ENCODE assay signal across 15 mouse cellular contexts in genomic region chr17:87173966-87174365, GRCm38 (mm10).
DNase-seq lines count a peak whose midpoint lies in the region; ATAC-seq lines count a peak whose summit lies in the region.
"Had no signal": no experiment of that assay in that cellular context is flagged by ENCODE, and none has a peak within 500 bp of the region (broad histone marks: within the 10 kb centered on the region; RNA-seq: fewer than 3 reads in every experiment).

No protein-coding gene starts in this region.

- H3K9ac ChIP-seq in kidney, embryonic 14.5 days (ENCODE audit: low read depth, low read length): no peak overlapping the region
- no peak overlapping the region for H3K9ac ChIP-seq in midbrain, embryonic 15.5 days
- H3K9ac ChIP-seq: liver, embryonic 15.5 days had no signal

- H3K27me3 ChIP-seq in kidney, embryonic 14.5 days (ENCODE audit: control insufficient read depth, insufficient read depth, low read length): no peaks in the 10 kb centered on the region
- H3K27me3 ChIP-seq in midbrain, embryonic 15.5 days (replicated peaks): no peaks in the 10 kb centered on the region
- H3K27me3 ChIP-seq: liver, embryonic 15.5 days had no signal

- 67% methylated on average over 2 of the region's 2 CpGs for WGBS in kidney, embryonic 14.5 days
- 69% methylated on average over 2 of the region's 2 CpGs for WGBS in midbrain, embryonic 15.5 days

- no peak overlapping the region for H3K4me3 ChIP-seq in kidney, embryonic 14.5 days (ENCODE audit: low read length)
- no peak overlapping the region for H3K4me3 ChIP-seq in midbrain, embryonic 15.5 days
- H3K4me3 ChIP-seq: liver, embryonic 15.5 days had no signal

- peaks cover 8% of the 10 kb centered on the region for H3K9me3 ChIP-seq in kidney, embryonic 14.5 days (ENCODE audit: control insufficient read depth, low read length)
- 0 out of 2 replicates have a peak, but pooled peaks cover 4% of the 10 kb centered on the region for H3K9me3 ChIP-seq in midbrain, embryonic 15.5 days
- H3K9me3 ChIP-seq: liver, embryonic 15.5 days had no signal

- no peaks in the 10 kb centered on the region for H3K36me3 ChIP-seq in kidney, embryonic 14.5 days (ENCODE audit: control insufficient read depth, insufficient read depth, low read length)
- no peaks in the 10 kb centered on the region for H3K36me3 ChIP-seq in midbrain, embryonic 15.5 days (replicated peaks)
- H3K36me3 ChIP-seq: liver, embryonic 15.5 days had no signal

- H3K27ac ChIP-seq in kidney, embryonic 14.5 days (ENCODE audit: low read depth, low read length): peak overlapping the region; percentile 51; the same call in 1 of the 2 replicates
- H3K27ac ChIP-seq in midbrain, embryonic 15.5 days: no peak overlapping the region
- H3K27ac ChIP-seq: liver, embryonic 15.5 days had no signal

- H3K4me2 ChIP-seq in kidney, embryonic 14.5 days (replicated peaks; ENCODE audit: low read depth, low read length): no peak overlapping the region
- no peak overlapping the region for H3K4me2 ChIP-seq in midbrain, embryonic 15.5 days
- H3K4me2 ChIP-seq: liver, embryonic 15.5 days had no signal

- ATAC-seq in kidney, embryonic 14.5 days (ENCODE audit: low FRiP score, low TSS enrichment): no peak
- ATAC-seq in midbrain, embryonic 15.5 days (replicated peaks): no peak
- ATAC-seq: hindbrain, embryonic 16.5 days had no signal

- DNase-seq in kidney, postnatal 25 days: no peak
- peak; percentile 17 for DNase-seq in ovary, adult 18-20 months (ENCODE audit: low spot score)
- no peak for DNase-seq in ovary, postnatal 36 days (ENCODE audit: low spot score)
- peak; percentile 80 for DNase-seq in fibroblast of lung, adult 2 months (ENCODE audit: low read depth)
- no peak for DNase-seq in left cerebral cortex, adult 9 months (ENCODE audit: low spot score in 2 of 2)
- DNase-seq: adrenal gland, adult 2 months; cerebellum, adult 9-10 months; kidney, adult 8-10 months; left cerebral cortex, postnatal 4 days; right cerebral cortex, postnatal 25 days; thymus, postnatal 14 days had no signal

- H3K4me1 ChIP-seq in kidney, embryonic 14.5 days (ENCODE audit: control insufficient read depth, insufficient read depth, low read length): peaks cover 7% of the 10 kb centered on the region; the same call in 1 of the 2 replicates
- peaks cover 6% of the 10 kb centered on the region; the same call in 1 of the 2 replicates for H3K4me1 ChIP-seq in midbrain, embryonic 15.5 days

Comparison
In these comparisons a context has a peak if more than half of its experiments do, and no peak if none do; other contexts are left out.
1. DNase-seq: peak in ovary, adult 18-20 months (single experiment) and fibroblast of lung, adult 2 months (single experiment); none in kidney, postnatal 25 days (0 of 2), ovary, postnatal 36 days (single experiment) and left cerebral cortex, adult 9 months (0 of 2).